Mouse (Mus musculus) heart, embryonic 15.5 days (tissue): ENCODE measurements around the gene Shank1. TPM values are rescaled to one million over a fixed set of nuclear protein-coding genes. Genes with fewer than 3 reads are reported as not detected.

Source experiments
- ATAC-seq: fragments of 200-750 bp; cut with Nextera tagmentation; replicated peaks from 2 replicates; pipeline ENCODE4 v1.8.0; 2017; ENCODE audit warnings: low read depth, moderate TSS enrichment; ENCODE audit not compliant: insufficient number of reproducible peaks, insufficient read depth, low FRiP score
- H3K27ac ChIP-seq: fragments of 300-500 bp; sonication (generic); 2 replicates; pipeline ENCODE4 v1.5.1; 2015; ENCODE audit warnings: mild to moderate bottlenecking, inconsistent platforms
- H3K27me3 ChIP-seq: fragments of 300-500 bp; sonication (generic); 2 replicates; pipeline ENCODE4 v1.6.1; 2015; ENCODE audit warnings: inconsistent platforms
- H3K36me3 ChIP-seq: fragments of 300-500 bp; sonication (generic); 2 replicates; pipeline ENCODE4 v1.6.1; 2015; ENCODE audit warnings: mild to moderate bottlenecking, inconsistent platforms
- H3K4me1 ChIP-seq: fragments of 300-500 bp; sonication (generic); replicated peaks from 2 replicates; pipeline ENCODE4 v1.6.1; 2015; ENCODE audit warnings: inconsistent platforms
- H3K4me2 ChIP-seq: fragments of 300-500 bp; sonication (generic); 2 replicates; pipeline ENCODE4 v1.6.1; 2015; ENCODE audit warnings: inconsistent platforms, mild to moderate bottlenecking, moderate library complexity
- H3K4me3 ChIP-seq: fragments of 300-500 bp; sonication (generic); 2 replicates; pipeline ENCODE4 v1.5.1; 2015; ENCODE audit warnings: mild to moderate bottlenecking, inconsistent platforms
- H3K9ac ChIP-seq: fragments of 300-500 bp; sonication (generic); 2 replicates; pipeline ENCODE4 v1.6.1; 2015; ENCODE audit warnings: mild to moderate bottlenecking, inconsistent platforms
- H3K9me3 ChIP-seq: fragments of 300-500 bp; sonication (generic); replicated peaks from 2 replicates; pipeline ENCODE4 v1.6.1; 2016; ENCODE audit warnings: inconsistent platforms
- WGBS: fragments of 180-500 bp; shearing (Covaris S2); methylation state at CpG from one replicate; pipeline ENCODE4 v1.1.7; 2015; ENCODE audit warnings: mixed read lengths; 5-methylcytosine and 5-hydroxymethylcytosine counted together
- polyA plus RNA-seq: library from polyadenylated mRNA; unstranded; fragments of >200 nt; fragmentation: Nextera tagmentation; extraction: Ambion mirVana; gene quantifications from 2 replicates; pipeline ENCODE4 v1.2.1, GENCODE M21; 2015

The Shank1 gene
- polyA plus RNA-seq, 1 experiment from 2014 or later = 0.58 TPM

DNA sequence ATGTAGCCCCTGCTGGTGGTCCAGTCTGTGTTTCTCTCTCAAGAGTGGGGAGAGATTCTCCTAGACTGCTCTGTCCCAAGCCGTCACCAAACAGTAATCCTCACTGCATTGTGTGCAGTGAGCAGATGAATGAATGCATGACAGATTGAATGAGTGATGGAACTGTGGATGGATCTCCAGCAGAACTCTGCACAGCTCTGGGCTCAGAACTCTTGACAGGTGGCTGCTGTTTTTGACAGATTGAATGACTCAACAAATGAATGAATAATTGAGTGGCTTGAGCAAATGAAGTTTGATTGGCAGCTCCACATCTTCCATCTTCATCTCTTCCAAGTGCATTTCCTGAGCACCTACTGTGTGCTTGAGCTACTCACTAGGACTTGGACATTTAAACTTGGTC is 12.2 kb downstream of the Shank1 start:
- Histone ChIP-seq H3K9ac (no peak overlapping the region), H3K4me1 (no peaks in the 10 kb centered on the region), H3K4me2 (no peak overlapping the region), H3K36me3 (no peaks in the 10 kb centered on the region), H3K4me3 (no peak overlapping the region), H3K27me3 (peaks cover 27% of the 10 kb centered on the region), H3K27ac (no peak overlapping the region), H3K9me3 (no peaks in the 10 kb centered on the region)
- ATAC-seq = no peak
- 90% methylated on average over 1 of the region's 1 CpGs for WGBS

DNA sequence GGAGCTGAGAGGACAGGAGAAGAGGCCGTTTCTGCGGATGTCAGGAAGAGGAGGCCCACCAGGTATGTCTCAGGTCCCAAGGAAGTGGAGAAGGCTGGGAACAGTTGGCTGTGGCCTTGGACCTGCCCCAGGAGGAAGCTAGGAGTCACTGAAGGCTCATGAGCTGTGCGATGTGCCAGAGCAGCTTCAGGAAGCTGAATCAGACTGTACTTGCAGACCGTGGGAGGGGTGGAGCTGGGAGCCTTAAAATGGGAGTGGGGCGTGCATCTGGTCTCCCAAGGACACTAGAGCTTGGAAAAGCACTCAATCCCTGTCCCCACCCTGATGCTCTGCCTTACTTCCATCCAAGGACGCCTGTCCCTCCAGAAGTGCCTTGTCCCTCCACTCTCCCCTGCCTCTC is 16.6 kb downstream of the Shank1 start:
- no peak for ATAC-seq
- Histone ChIP-seq H3K4me3 (no peak overlapping the region), H3K36me3 (no peaks in the 10 kb centered on the region), H3K9me3 (no peaks in the 10 kb centered on the region), H3K4me2 (no peak overlapping the region), H3K27me3 (peaks cover 52% of the 10 kb centered on the region), H3K27ac (no peak overlapping the region), H3K9ac (no peak overlapping the region), H3K4me1 (no peaks in the 10 kb centered on the region)
- WGBS = 45% methylated on average over 6 of the region's 6 CpGs

DNA sequence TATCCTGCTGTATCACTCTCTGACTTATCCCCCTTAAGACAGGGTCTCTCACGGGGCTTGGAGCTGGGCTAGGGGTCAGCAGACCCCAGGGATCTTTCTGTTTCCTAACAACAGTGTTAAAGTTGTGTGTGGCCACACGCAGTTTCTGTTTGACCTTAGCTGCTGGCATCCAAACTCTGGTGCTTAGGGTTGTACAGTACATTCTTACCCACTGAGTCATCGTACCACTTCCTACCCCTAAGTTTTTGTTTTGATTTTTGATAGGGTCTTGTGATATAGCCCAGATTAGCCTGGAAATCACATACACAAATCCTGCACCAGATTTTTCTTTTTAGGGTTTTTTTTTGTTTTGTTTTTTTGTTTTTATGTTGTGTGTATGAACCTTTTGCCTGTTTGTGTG is 22.3 kb downstream of the Shank1 start:
- Histone ChIP-seq H3K4me3 (no peak overlapping the region), H3K4me1 (peaks cover 9% of the 10 kb centered on the region), H3K36me3 (no peaks in the 10 kb centered on the region), H3K9me3 (no peaks in the 10 kb centered on the region), H3K9ac (no peak overlapping the region), H3K27ac (no peak overlapping the region), H3K27me3 (peaks cover 75% of the 10 kb centered on the region), H3K4me2 (no peak overlapping the region)
- WGBS = 41% methylated on average over 3 of the region's 3 CpGs
- no peak for ATAC-seq

DNA sequence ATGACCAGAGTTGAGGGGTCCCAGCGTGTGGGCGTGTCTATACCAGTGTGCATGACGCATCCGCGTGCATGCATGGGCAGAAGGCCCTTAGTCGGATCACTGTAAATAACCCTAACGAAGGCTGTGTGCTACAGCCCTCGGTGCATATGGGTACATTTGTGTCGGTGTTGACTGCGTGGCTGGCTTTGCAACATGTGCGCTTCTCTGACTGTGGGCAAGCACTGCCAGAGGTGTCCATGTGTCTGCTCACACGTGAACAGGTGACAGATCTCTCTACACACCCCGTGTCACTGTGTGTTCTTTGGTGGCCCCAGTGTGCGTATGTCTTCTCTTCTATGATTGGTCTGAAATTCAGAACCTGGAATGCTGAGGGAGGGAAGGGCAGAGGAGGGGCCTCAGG is 24.1 kb downstream of the Shank1 start:
- Histone ChIP-seq H3K36me3 (no peaks in the 10 kb centered on the region), H3K27ac (no peak overlapping the region), H3K4me2 (no peak overlapping the region), H3K4me1 (peaks cover 9% of the 10 kb centered on the region), H3K9ac (no peak overlapping the region), H3K4me3 (no peak overlapping the region), H3K9me3 (no peaks in the 10 kb centered on the region), H3K27me3 (peaks cover 80% of the 10 kb centered on the region)
- 52% methylated on average over 14 of the region's 14 CpGs for WGBS
- no peak for ATAC-seq

DNA sequence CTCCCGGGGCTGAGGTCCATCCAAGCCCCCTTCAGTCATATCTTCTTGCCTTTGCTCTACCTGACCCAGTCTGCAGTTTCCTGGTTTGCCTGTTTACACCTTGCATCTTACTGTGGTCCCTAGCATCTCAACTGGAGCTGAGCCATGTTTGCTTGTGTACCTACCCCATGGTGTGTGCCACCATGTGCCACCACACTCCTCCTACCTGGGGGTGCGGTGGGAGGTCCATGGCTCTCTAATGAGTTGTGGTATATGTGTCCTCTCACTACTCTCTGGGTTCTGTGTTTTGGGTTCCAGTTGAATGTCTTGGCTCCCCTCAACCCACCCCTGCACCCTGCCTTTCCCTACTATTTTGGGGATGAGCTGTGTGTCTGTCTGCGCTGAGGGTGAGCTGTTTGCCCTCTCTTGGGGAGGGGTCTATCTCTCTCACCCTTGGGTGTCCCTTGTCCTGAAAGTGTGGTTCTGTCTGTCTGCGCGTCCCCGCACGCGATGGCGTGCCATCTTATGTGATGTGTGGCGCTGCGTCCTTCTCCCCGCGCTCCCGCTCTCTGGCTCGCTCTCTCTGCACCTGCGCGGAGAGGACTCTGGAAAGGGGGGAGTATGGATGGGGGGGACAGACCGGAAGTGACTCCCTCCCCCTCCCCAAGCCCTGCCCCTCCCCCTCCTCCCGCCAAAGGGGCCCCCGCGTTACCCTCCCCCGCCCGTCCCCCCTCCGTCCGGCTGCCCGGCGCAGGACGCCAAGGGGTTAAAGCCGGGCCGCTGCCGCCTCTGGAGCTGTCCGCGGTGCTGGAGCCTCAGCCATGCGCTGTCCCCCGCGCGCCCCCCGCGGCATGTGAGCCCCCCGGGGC is 25.2 kb downstream of the Shank1 start:
- Histone ChIP-seq H3K27me3 (peaks cover 82% of the 10 kb centered on the region), H3K4me2 (peak overlapping the region; percentile 65), H3K4me1 (peaks cover 9% of the 10 kb centered on the region), H3K4me3 (peak overlapping the region; percentile 41), H3K9me3 (no peaks in the 10 kb centered on the region), H3K36me3 (no peaks in the 10 kb centered on the region), H3K27ac (no peak overlapping the region), H3K9ac (no peak overlapping the region)
- ATAC-seq = peak; percentile 44; the same call in 1 of the 2 replicates
- WGBS = 7% methylated on average over 23 of the region's 40 CpGs

DNA sequence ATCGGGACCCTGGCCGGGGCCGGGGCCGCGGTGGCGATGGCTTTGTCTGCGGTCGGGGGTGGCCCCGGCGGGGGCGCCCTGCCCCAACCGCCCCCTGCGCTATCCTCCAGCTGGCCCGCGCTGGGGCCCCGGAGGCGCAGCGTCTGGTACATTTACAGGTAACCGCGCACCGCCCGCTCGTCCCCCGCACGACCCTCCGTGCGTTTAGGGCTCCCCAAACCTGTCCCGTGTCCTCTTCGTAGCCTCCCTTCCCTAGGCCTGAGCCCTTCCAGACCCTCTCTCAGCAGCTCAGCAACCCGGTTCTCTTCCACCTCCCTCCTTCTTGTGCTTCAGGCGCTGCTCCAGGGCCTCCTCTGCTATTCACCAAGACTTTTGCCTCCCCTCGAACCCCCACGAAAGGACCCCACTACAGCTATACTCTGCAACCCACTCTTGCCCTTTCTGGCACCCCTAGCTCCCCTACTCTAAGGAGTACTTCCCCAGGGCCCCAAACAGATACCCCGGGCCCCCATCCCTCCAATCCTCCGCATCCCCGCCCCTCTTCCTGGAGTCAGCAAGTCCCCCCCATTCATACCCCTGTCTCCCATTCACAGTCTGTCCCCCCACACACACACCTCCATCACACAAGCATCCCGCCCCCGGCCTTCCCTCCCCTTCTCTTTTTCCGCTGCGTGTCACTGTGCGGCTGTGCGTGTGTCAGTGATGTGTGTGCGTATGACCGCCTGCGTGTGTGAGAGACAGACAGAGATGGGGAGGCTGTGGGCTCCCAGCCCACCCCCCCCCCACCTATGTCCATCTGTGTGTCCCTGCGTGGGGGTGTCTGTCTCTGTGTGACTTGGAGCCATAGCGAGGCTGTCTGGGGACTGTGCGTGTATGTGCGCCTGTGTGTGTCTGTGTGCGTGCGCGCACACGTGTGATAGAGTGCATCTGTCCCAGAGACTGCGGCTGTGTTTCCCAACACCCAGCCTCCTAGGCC is 26.3 kb downstream of the Shank1 start:
- 4% methylated on average over 43 of the region's 54 CpGs for WGBS
- no peak overlapping the region for H3K9ac ChIP-seq
- no peaks in the 10 kb centered on the region for H3K9me3 ChIP-seq
- no peaks in the 10 kb centered on the region for H3K36me3 ChIP-seq
- peak overlapping the region; percentile 65 for H3K4me2 ChIP-seq
- no peak overlapping the region for H3K27ac ChIP-seq
- H3K4me3 ChIP-seq = peak overlapping the region; percentile 41
- peaks cover 9% of the 10 kb centered on the region for H3K4me1 ChIP-seq
- peaks cover 85% of the 10 kb centered on the region for H3K27me3 ChIP-seq
- no peak for ATAC-seq

DNA sequence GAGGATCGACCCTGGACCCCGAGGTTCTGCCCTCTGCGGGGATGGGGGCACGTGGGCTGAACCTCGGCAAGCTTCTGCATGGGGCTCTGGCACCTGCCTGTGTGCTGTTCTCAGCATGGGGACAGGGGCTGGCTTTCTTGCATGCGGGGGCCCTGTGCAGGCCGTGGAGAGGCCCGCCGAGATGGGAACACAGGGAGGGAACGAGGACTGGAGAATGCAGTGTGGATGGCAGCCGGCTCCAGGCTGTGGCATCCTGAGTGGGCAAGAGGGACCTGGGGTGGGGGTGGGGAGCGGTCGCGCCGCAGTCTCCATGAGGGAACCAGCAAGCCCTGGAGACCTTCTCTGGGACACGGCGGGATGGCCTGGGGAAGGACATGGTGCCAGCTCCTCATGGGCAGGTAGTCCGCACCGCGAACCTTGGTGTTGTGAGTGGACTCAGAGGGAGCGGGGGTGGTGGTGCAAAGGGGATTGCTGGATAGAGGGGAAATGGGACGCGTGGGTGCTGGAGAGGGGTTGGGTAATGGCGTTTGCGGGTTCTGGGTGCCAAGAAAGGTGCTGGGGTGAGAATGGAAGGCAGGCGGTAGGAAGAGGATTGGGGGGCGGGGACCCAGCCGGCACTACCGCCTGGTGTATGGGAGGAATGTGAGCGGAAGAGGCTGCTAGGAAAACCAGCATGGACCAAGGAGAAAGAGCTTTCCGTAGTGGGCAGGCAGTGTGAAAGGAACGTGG is 27.2 kb downstream of the Shank1 start:
- Histone ChIP-seq H3K36me3 (no peaks in the 10 kb centered on the region), H3K4me3 (no peak overlapping the region), H3K4me2 (no peak overlapping the region), H3K9ac (no peak overlapping the region), H3K27me3 (peaks cover 91% of the 10 kb centered on the region), H3K27ac (no peak overlapping the region), H3K9me3 (no peaks in the 10 kb centered on the region), H3K4me1 (peaks cover 12% of the 10 kb centered on the region)
- ATAC-seq = no peak
- WGBS = 5% methylated on average over 32 of the region's 32 CpGs

DNA sequence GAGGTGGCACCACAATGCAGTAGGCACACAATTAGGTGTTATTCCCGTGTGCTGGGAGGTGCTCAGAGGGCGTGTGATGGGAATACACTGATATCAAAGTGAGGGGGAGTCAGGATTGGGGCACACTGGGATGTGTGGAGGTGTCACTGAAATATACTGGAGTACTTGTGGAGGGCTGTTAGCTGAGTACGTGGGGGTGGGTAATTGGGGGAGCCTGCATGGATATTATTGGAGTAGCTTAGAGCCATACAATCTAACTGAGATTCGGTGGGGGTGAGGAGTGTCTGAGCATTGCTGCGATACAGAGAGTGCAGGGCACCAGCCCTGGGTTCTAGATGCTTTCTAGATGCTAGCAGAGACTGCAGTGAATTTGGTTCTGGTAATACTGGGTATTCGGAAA is 30.2 kb downstream of the Shank1 start:
- Histone ChIP-seq H3K9ac (no peak overlapping the region), H3K4me3 (no peak overlapping the region), H3K27me3 (peaks cover 88% of the 10 kb centered on the region), H3K27ac (no peak overlapping the region), H3K9me3 (no peaks in the 10 kb centered on the region), H3K4me2 (no peak overlapping the region), H3K36me3 (no peaks in the 10 kb centered on the region), H3K4me1 (peaks cover 20% of the 10 kb centered on the region)
- no peak for ATAC-seq
- WGBS = 57% methylated on average over 6 of the region's 6 CpGs

DNA sequence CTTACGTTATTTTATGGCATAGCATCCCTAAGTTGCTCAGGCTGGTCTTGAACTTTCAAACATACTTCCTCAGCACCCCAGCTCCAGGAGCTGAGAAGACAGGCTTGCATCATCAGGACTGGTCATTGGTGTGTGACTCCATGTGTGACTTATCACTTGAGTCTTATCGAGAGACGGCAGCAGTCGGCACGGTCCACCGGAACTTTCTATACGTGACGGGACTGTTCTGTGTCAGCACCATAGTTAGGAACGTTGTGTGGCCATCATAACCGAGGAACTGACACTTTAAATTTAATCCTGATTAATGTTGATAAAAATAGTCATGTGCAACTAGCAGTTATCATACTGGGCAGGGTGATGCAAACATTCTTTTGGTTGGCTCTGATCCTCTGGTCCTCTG is 31.1 kb downstream of the Shank1 start:
- H3K36me3 ChIP-seq = no peaks in the 10 kb centered on the region
- no peak overlapping the region for H3K27ac ChIP-seq
- H3K27me3 ChIP-seq = peaks cover 88% of the 10 kb centered on the region
- WGBS = 64% methylated on average over 10 of the region's 10 CpGs
- ATAC-seq = no peak
- no peak overlapping the region for H3K9ac ChIP-seq
- no peak overlapping the region for H3K4me3 ChIP-seq
- peaks cover 12% of the 10 kb centered on the region for H3K4me1 ChIP-seq
- no peaks in the 10 kb centered on the region for H3K9me3 ChIP-seq
- no peak overlapping the region for H3K4me2 ChIP-seq

DNA sequence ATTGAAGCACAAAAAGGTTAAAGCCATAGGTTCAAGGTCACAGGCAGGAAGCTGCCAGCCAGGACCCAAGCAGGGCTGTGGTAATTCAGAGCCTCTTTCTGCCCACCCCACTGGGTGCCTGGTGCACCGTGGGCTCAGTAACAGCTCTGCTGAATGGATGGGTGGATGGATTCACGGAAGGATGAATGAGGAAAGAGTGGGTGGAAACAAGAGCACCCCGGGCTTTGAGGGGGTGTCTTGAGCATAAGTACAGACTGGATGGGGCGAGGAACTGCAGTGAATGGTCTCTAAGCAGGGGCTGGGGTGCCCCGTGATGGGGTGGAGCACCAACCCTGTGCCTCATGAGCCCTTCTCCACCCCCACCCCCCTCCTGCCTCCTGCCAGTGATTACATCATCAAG is 31.7 kb downstream of the Shank1 start:
- no peak overlapping the region for H3K4me2 ChIP-seq
- WGBS = 63% methylated on average over 5 of the region's 5 CpGs
- no peak overlapping the region for H3K9ac ChIP-seq
- H3K9me3 ChIP-seq = no peaks in the 10 kb centered on the region
- peaks cover 86% of the 10 kb centered on the region for H3K27me3 ChIP-seq
- no peaks in the 10 kb centered on the region for H3K36me3 ChIP-seq
- H3K4me1 ChIP-seq = peaks cover 12% of the 10 kb centered on the region
- no peak overlapping the region for H3K27ac ChIP-seq
- no peak for ATAC-seq
- H3K4me3 ChIP-seq = no peak overlapping the region
